Mouse (Mus musculus): ENCODE measurements at regions not wholly inside any gene's neighbourhood (a gene's known extent, or its start where the extent isn't known, plus 50 kb on each side); places are given as distances from the start of the nearest gene placed in this dataset.

- no peak for DNase-seq
These were observed 93.2 kb upstream of the Ubl3 start for GRCm38 (mm10) chr5:148645772-148646171.

- no peak for DNase-seq
These were observed 92.6 kb upstream of the Ubl3 start for GRCm38 (mm10) chr5:148645191-148645681.

GRCm38 (mm10) chr5:148644345-148644744 is 91.8 kb upstream of the Ubl3 start:
- DNase-seq: no peak

- no peak for DNase-seq
These were observed 89.2 kb upstream of the Ubl3 start for GRCm38 (mm10) chr5:148641652-148642395.

- DNase-seq: no peak
These were observed 87.9 kb upstream of the Ubl3 start for GRCm38 (mm10) chr5:148640523-148640922.

GRCm38 (mm10) chr5:148634919-148635356 is 82.3 kb upstream of the Ubl3 start:
- no peak for DNase-seq

GRCm38 (mm10) chr5:148633999-148634398 is 81.4 kb upstream of the Ubl3 start:
- no peak for DNase-seq

GRCm38 (mm10) chr5:148633331-148633730 is 80.7 kb upstream of the Ubl3 start:
- DNase-seq: no peak

GRCm38 (mm10) chr5:148632516-148633170 is 80.1 kb upstream of the Ubl3 start:
- no peak for DNase-seq

- DNase-seq: no peak
These were observed 79.0 kb upstream of the Ubl3 start for GRCm38 (mm10) chr5:148631566-148631965.

GRCm38 (mm10) chr5:148626014-148626413 is 73.4 kb upstream of the Ubl3 start:
- DNase-seq: no peak

- DNase-seq: no peak
These were observed 72.2 kb upstream of the Ubl3 start for GRCm38 (mm10) chr5:148624649-148625405.

- peak; percentile 57 for DNase-seq
These were observed 68.6 kb upstream of the Ubl3 start for GRCm38 (mm10) chr5:148620895-148621786.

GRCm38 (mm10) chr5:148619917-148620316 is 67.3 kb upstream of the Ubl3 start:
- DNase-seq: no peak

- DNase-seq: no peak
These were observed 63.8 kb upstream of the Ubl3 start for GRCm38 (mm10) chr5:148616426-148616825.

- DNase-seq: no peak
These were observed 63.2 kb upstream of the Ubl3 start for GRCm38 (mm10) chr5:148615706-148616366.

GRCm38 (mm10) chr5:148615117-148615516 is 62.5 kb upstream of the Ubl3 start:
- no peak for DNase-seq

GRCm38 (mm10) chr5:148611323-148611722 is 58.7 kb upstream of the Ubl3 start:
- no peak for DNase-seq

GRCm38 (mm10) chr5:148609506-148609880 is 56.9 kb upstream of the Ubl3 start:
- DNase-seq: no peak

GRCm38 (mm10) chr5:148608857-148609505 is 56.4 kb upstream of the Ubl3 start:
- DNase-seq: no peak

- DNase-seq: no peak
These were observed 55.6 kb upstream of the Ubl3 start for GRCm38 (mm10) chr5:148608178-148608577.
